Mouse (Mus musculus) thymus, postnatal 36 days (tissue): ENCODE measurements around the gene Ccser2.
A peak's percentile ranks its signal among the peaks of the same experiment; 100 is the strongest.

Source experiments
- DNase-seq, 2 experiments: peaks; one replicate each; pipeline ENCODE4 v3.0.0; 2022; ENCODE audit warnings: mixed read lengths in 2 of 2

The Ccser2 gene

GRCm38 (mm10) chr14:36866966-36867700 lies 101.4 kb downstream of the Ccser2 start:
- DNase-seq, result peak in 1 of 2 experiments; percentile 39

GRCm38 (mm10) chr14:36863877-36864489 lies 104.6 kb downstream of the Ccser2 start:
- DNase-seq, result peak; percentile 84 to 93

- peak; percentile 46 to 62 for DNase-seq
These were observed 106.2 kb downstream of the Ccser2 start for GRCm38 (mm10) chr14:36862387-36862786.

GRCm38 (mm10) chr14:36858932-36859331 lies 109.6 kb downstream of the Ccser2 start:
- DNase-seq, result no peak

GRCm38 (mm10) chr14:36852972-36853371 lies 115.6 kb downstream of the Ccser2 start:
- DNase-seq, result no peak

- DNase-seq, result no peak
These were observed 119.7 kb downstream of the Ccser2 start for GRCm38 (mm10) chr14:36848860-36849259.
